ENCODE assay signal across 10 mouse cellular contexts in genomic region chr17:55968210-55968609, GRCm38 (mm10). TPM values are rescaled to one million over a fixed set of nuclear protein-coding genes. Genes with fewer than 3 reads are reported as not detected.
DNase-seq lines count a peak whose midpoint lies in the region; ATAC-seq and TF ChIP-seq lines count a peak whose summit lies in the region.
"Had no signal": no experiment of that assay in that cellular context is flagged by ENCODE, and none has a peak within 500 bp of the region (broad histone marks: within the 10 kb centered on the region; RNA-seq: fewer than 3 reads in every experiment).

No protein-coding gene starts in this region.

- TF ChIP-seq EP300 in heart, postnatal 0 days (IDR thresholded peaks at IDR 0.05; ENCODE audit: low read depth), result no peak

- no peak for TF ChIP-seq CTCF in heart, postnatal 0 days (IDR thresholded peaks at IDR 0.05; ENCODE audit: low read depth)
- TF ChIP-seq CTCF in hindbrain, postnatal 0 days (IDR thresholded peaks at IDR 0.05; ENCODE audit: low read depth), result no peak

- no peaks in the 10 kb centered on the region for H3K9me3 ChIP-seq in heart, postnatal 0 days (replicated peaks; ENCODE audit: control insufficient read depth, low read length)
- H3K9me3 ChIP-seq in hindbrain, postnatal 0 days (ENCODE audit: low read length), result no peaks in the 10 kb centered on the region
- H3K9me3 ChIP-seq in neural tube, embryonic 15.5 days (replicated peaks), result no peaks in the 10 kb centered on the region

- H3K36me3 ChIP-seq in heart, postnatal 0 days (replicated peaks; ENCODE audit: control insufficient read depth, insufficient read depth, low read length), result peaks cover 42% of the 10 kb centered on the region
- peaks cover 19% of the 10 kb centered on the region for H3K36me3 ChIP-seq in hindbrain, postnatal 0 days (ENCODE audit: insufficient read depth, low read length)
- peaks cover 37% of the 10 kb centered on the region for H3K36me3 ChIP-seq in neural tube, embryonic 15.5 days

- 33% methylated on average over 7 of the region's 7 CpGs for WGBS in heart, postnatal 0 days
- WGBS in hindbrain, postnatal 0 days, result 45% methylated on average over 7 of the region's 7 CpGs
- 46% methylated on average over 7 of the region's 7 CpGs for WGBS in neural tube, embryonic 15.5 days

- H3K4me1 ChIP-seq in heart, postnatal 0 days (ENCODE audit: control insufficient read depth, insufficient read depth), result peaks cover 11% of the 10 kb centered on the region; the same call in 1 of the 2 replicates
- H3K4me1 ChIP-seq in hindbrain, postnatal 0 days (ENCODE audit: insufficient read depth, low read length), result peaks cover 25% of the 10 kb centered on the region
- H3K4me1 ChIP-seq in neural tube, embryonic 15.5 days, result peaks cover 46% of the 10 kb centered on the region

- no peak overlapping the region; the same call in 1 of the 2 replicates for H3K9ac ChIP-seq in heart, postnatal 0 days (replicated peaks; ENCODE audit: low read depth, low read length)
- no peak overlapping the region for H3K9ac ChIP-seq in hindbrain, postnatal 0 days (replicated peaks; ENCODE audit: low read length)
- H3K9ac ChIP-seq in neural tube, embryonic 15.5 days (replicated peaks), result no peak overlapping the region

- H3K27ac ChIP-seq in heart, postnatal 0 days (ENCODE audit: low read depth), result no peak overlapping the region
- peak overlapping the region; percentile 76; the same call in 1 of the 2 replicates for H3K27ac ChIP-seq in hindbrain, postnatal 0 days
- H3K27ac ChIP-seq in neural tube, embryonic 15.5 days (replicated peaks), result peak overlapping the region; percentile 85; the same call in 1 of the 2 replicates

- peaks cover 15% of the 10 kb centered on the region for H3K27me3 ChIP-seq in heart, postnatal 0 days (ENCODE audit: control insufficient read depth, insufficient read depth, low read length)
- no peaks in the 10 kb centered on the region for H3K27me3 ChIP-seq in hindbrain, postnatal 0 days (ENCODE audit: insufficient read depth, low read length)
- H3K27me3 ChIP-seq in neural tube, embryonic 15.5 days (replicated peaks), result no peaks in the 10 kb centered on the region

- peak; percentile 55 for DNase-seq in lung, postnatal 10 days
- DNase-seq in lung, postnatal 14 days, result no peak
- DNase-seq in heart, postnatal 0 days (ENCODE audit: low spot score), result no peak
- peak; percentile 27 for DNase-seq in hindbrain, postnatal 0 days (ENCODE audit: low spot score)
- DNase-seq in adrenal gland, postnatal 36 days, result no peak
- DNase-seq in cerebellum, adult 11 months, result no peak
- DNase-seq: liver; thymus, adult 18-20 months had no signal

- ATAC-seq in heart, postnatal 0 days (ENCODE audit: insufficient read depth, low read depth), result peak; percentile 24; the same call in 1 of the 2 replicates
- no peak for ATAC-seq in hindbrain, postnatal 0 days
- ATAC-seq in neural tube, embryonic 15.5 days (ENCODE audit: low FRiP score), result no peak

- no peak overlapping the region for H3K4me2 ChIP-seq in heart, postnatal 0 days (ENCODE audit: low read depth, low read length)
- H3K4me2 ChIP-seq in hindbrain, postnatal 0 days (ENCODE audit: low read depth, low read length), result no peak overlapping the region
- no peak overlapping the region for H3K4me2 ChIP-seq in neural tube, embryonic 15.5 days

- no peak overlapping the region for H3K4me3 ChIP-seq in heart, postnatal 0 days (ENCODE audit: low read depth, low read length)
- no peak overlapping the region for H3K4me3 ChIP-seq in hindbrain, postnatal 0 days (ENCODE audit: low read length)
- H3K4me3 ChIP-seq in neural tube, embryonic 15.5 days (replicated peaks), result no peak overlapping the region

RNA-seq across cellular contexts. Expression of gene Shd, which starts 2.1 kb away (rescaled TPM):
- 7.5 and 11.7 TPM in 2 replicates for total RNA-seq in heart, postnatal 0 days (2014; rRNA removed; ENCODE audit: low replicate concordance)
- 5.0 and 5.7 TPM in 2 replicates for polyA plus RNA-seq in heart, postnatal 0 days (2015; fragmentation: Nextera tagmentation; extraction: Ambion mirVana)
- total RNA-seq in hindbrain, postnatal 0 days (2014; rRNA removed), result 233 and 250 TPM in 2 replicates
- polyA plus RNA-seq in hindbrain, postnatal 0 days (2015; fragmentation: Nextera tagmentation; extraction: Ambion mirVana), result 150 and 152 TPM in 2 replicates
- 152 and 195 TPM in 2 replicates for polyA plus RNA-seq in neural tube, embryonic 15.5 days (2015; fragmentation: Nextera tagmentation; extraction: Ambion mirVana)
- total RNA-seq in adrenal gland, postnatal 36 days (2021), result under 1 TPM; 0.50 to 0.99 TPM

RNA-seq across cellular contexts. Expression of gene Yju2, which starts 9.3 kb away (rescaled TPM):
- 5.9 and 6.4 TPM in 2 replicates for total RNA-seq in heart, postnatal 0 days (2014; rRNA removed; ENCODE audit: low replicate concordance)
- polyA plus RNA-seq in heart, postnatal 0 days (2015; fragmentation: Nextera tagmentation; extraction: Ambion mirVana), result 12.3 and 12.8 TPM in 2 replicates
- total RNA-seq in hindbrain, postnatal 0 days (2014; rRNA removed), result 6.8 and 18.3 TPM in 2 replicates
- 16.7 and 19.4 TPM in 2 replicates for polyA plus RNA-seq in hindbrain, postnatal 0 days (2015; fragmentation: Nextera tagmentation; extraction: Ambion mirVana)
- 19.5 and 23.5 TPM in 2 replicates for polyA plus RNA-seq in neural tube, embryonic 15.5 days (2015; fragmentation: Nextera tagmentation; extraction: Ambion mirVana)
- 10 to 100 TPM; 13.1 to 15.8 TPM for total RNA-seq in adrenal gland, postnatal 36 days (2021)

RNA-seq across cellular contexts. Expression of gene Ebi3, which starts 15.8 kb away (rescaled TPM):
- not detected in 2 replicates for total RNA-seq in heart, postnatal 0 days (2014; rRNA removed; ENCODE audit: low replicate concordance)
- 0.37 and 1.1 TPM in 2 replicates for polyA plus RNA-seq in heart, postnatal 0 days (2015; fragmentation: Nextera tagmentation; extraction: Ambion mirVana)
- 0.61 and 3.8 TPM in 2 replicates for total RNA-seq in hindbrain, postnatal 0 days (2014; rRNA removed)
- polyA plus RNA-seq in hindbrain, postnatal 0 days (2015; fragmentation: Nextera tagmentation; extraction: Ambion mirVana), result 5.2 and 7.3 TPM in 2 replicates
- polyA plus RNA-seq in neural tube, embryonic 15.5 days (2015; fragmentation: Nextera tagmentation; extraction: Ambion mirVana), result 7.4 and 9.0 TPM in 2 replicates
- 1 to 10 TPM; 1.1 to 1.5 TPM for total RNA-seq in adrenal gland, postnatal 36 days (2021)

RNA-seq across cellular contexts. Expression of gene Fsd1, which starts 18.1 kb away (rescaled TPM):
- total RNA-seq in heart, postnatal 0 days (2014; rRNA removed; ENCODE audit: low replicate concordance), result not detected in 2 replicates
- 0.26 and 0.51 TPM in 2 replicates for polyA plus RNA-seq in heart, postnatal 0 days (2015; fragmentation: Nextera tagmentation; extraction: Ambion mirVana)
- total RNA-seq in hindbrain, postnatal 0 days (2014; rRNA removed), result 136 and 140 TPM in 2 replicates
- polyA plus RNA-seq in hindbrain, postnatal 0 days (2015; fragmentation: Nextera tagmentation; extraction: Ambion mirVana), result 178 and 193 TPM in 2 replicates
- 189 and 228 TPM in 2 replicates for polyA plus RNA-seq in neural tube, embryonic 15.5 days (2015; fragmentation: Nextera tagmentation; extraction: Ambion mirVana)
- total RNA-seq in adrenal gland, postnatal 36 days (2021), result 1 to 10 TPM; 1.1 to 1.3 TPM
- total RNA-seq: neutrophil, adult 5-6 weeks had no signal

RNA-seq across cellular contexts. Expression of gene Zfp119b, which starts 18.9 kb away (rescaled TPM):
- 2.9 and 3.8 TPM in 2 replicates for total RNA-seq in heart, postnatal 0 days (2014; rRNA removed; ENCODE audit: low replicate concordance)
- 5.6 and 6.8 TPM in 2 replicates for polyA plus RNA-seq in heart, postnatal 0 days (2015; fragmentation: Nextera tagmentation; extraction: Ambion mirVana)
- total RNA-seq in hindbrain, postnatal 0 days (2014; rRNA removed), result 1.8 and 4.3 TPM in 2 replicates
- polyA plus RNA-seq in hindbrain, postnatal 0 days (2015; fragmentation: Nextera tagmentation; extraction: Ambion mirVana), result 5.6 and 6.8 TPM in 2 replicates
- 9.2 and 9.3 TPM in 2 replicates for polyA plus RNA-seq in neural tube, embryonic 15.5 days (2015; fragmentation: Nextera tagmentation; extraction: Ambion mirVana)
- total RNA-seq in adrenal gland, postnatal 36 days (2021), result 1 to 10 TPM; 3.3 to 4.0 TPM

Comparison
In these comparisons a context has a peak if more than half of its experiments do, and no peak if none do; other contexts are left out.
1. DNase-seq: peak in lung, postnatal 10 days (single experiment) and hindbrain, postnatal 0 days (single experiment); none in lung, postnatal 14 days (single experiment), heart, postnatal 0 days (single experiment), adrenal gland, postnatal 36 days (0 of 2) and cerebellum, adult 11 months (single experiment).
2. RNA of gene Shd, which starts 2.1 kb away (total RNA-seq): 233 to 250 TPM in hindbrain, postnatal 0 days; 7.5 to 11.7 TPM in heart, postnatal 0 days and 0.50 to 0.99 TPM in adrenal gland, postnatal 36 days; every median in the first group is over 10 times any median in the second.